Mouse (Mus musculus) heart, adult 2 months (tissue): ENCODE measurements around the gene 1110032A03Rik.

Experiments
- CTCF ChIP-seq: fragments of 200-600 bp; IDR thresholded peaks from 2 replicates; pipeline ENCODE4 v1.8.1; 2022; ENCODE audit warnings: antibody characterized with exemption, mild to moderate bottlenecking, moderate library complexity
- POLR2A ChIP-seq: fragments of 200-500 bp; IDR thresholded peaks from 2 replicates; pipeline ENCODE4 v1.6.1; 2011; ENCODE audit warnings: mild to moderate bottlenecking, low read depth, low read length, control low read depth; ENCODE audit not compliant: insufficient read depth

- TF ChIP-seq CTCF (no peak), POLR2A (no peak)
These were observed 374 bp upstream of the 1110032A03Rik start for GRCm38 (mm10) chr9:50775662-50776126.
